Mouse (Mus musculus) MEL (cell line): ENCODE results near the gene Denr.

Source experiments
- CTCF ChIP-seq, 3 experiments: IDR thresholded peaks in 2 of 3; conservative IDR thresholded peaks in 1 of 3; 2 replicates each; pipeline ENCODE4 v1.5.1; 2011 to 2012; ENCODE audit warnings: low read length in 3 of 3, low read depth in 2 of 3, mild to moderate bottlenecking in 2 of 3, improper control_type of control experiment in 1 of 3, inconsistent platforms in 1 of 3, mixed read lengths in 1 of 3, moderate library complexity in 1 of 3; ENCODE audit not compliant: control insufficient read depth in 1 of 3, insufficient read depth in 1 of 3, poor library complexity in 1 of 3, severe bottlenecking in 1 of 3
- GATA1 ChIP-seq: IDR thresholded peaks from 2 replicates; pipeline ENCODE4 v1.6.1; 2011; ENCODE audit warnings: low read depth, low read length, improper control_type of control experiment
- MYC ChIP-seq: IDR thresholded peaks from 2 replicates; pipeline ENCODE4 v1.6.1; 2011; ENCODE audit warnings: low read depth, mild to moderate bottlenecking, low read length, improper control_type of control experiment, moderate library complexity
- POLR2A ChIP-seq, 2 experiments: IDR thresholded peaks; 2 replicates each; pipeline ENCODE4 v1.6.1; 2011 to 2012; ENCODE audit warnings: low read length in 2 of 2, mild to moderate bottlenecking in 2 of 2, control low read depth in 1 of 2, improper control_type of control experiment in 1 of 2, low read depth in 1 of 2, moderate library complexity in 1 of 2; ENCODE audit not compliant: control insufficient read depth in 1 of 2, insufficient read depth in 1 of 2, poor library complexity in 1 of 2
- SIN3A ChIP-seq: IDR thresholded peaks from 2 replicates; pipeline ENCODE4 v1.6.1; 2012; ENCODE audit warnings: low read length, improper control_type of control experiment, inconsistent platforms

- TF ChIP-seq CTCF (IDR thresholded peaks at IDR 0.05 in 2 of 3, conservative IDR thresholded peaks at IDR 0.05 in 1 of 3; ENCODE audit: control insufficient read depth in 1 of 3, insufficient read depth in 1 of 3, low read depth in 2 of 3, low read length in 3 of 3, poor library complexity in 1 of 3, severe bottlenecking in 1 of 3) (no peak), GATA1 (no peak), MYC (no peak), POLR2A (IDR thresholded peaks at IDR 0.05; ENCODE audit: control insufficient read depth in 1 of 2, insufficient read depth in 1 of 2, low read depth in 1 of 2, low read length in 2 of 2, poor library complexity in 1 of 2) (no peak), SIN3A (no peak)
These were observed 37.4 kb upstream of the Denr start for GRCm38 (mm10) chr5:123869615-123870014.
